Mouse (Mus musculus) liver, adult 2 months (tissue): ENCODE data around the gene Cdh1.

Experiments used
- CTCF ChIP-seq: fragments of 200-500 bp; IDR thresholded peaks from 2 replicates; pipeline ENCODE4 v1.5.1; 2011; ENCODE audit warnings: low read depth, low read length, control low read depth
- POLR2A ChIP-seq: fragments of 200-500 bp; IDR thresholded peaks from 2 replicates; pipeline ENCODE4 v1.6.1; 2011; ENCODE audit warnings: low read length, control low read depth; ENCODE audit not compliant: insufficient read depth; ENCODE audit errors: extremely low read depth

DNA sequence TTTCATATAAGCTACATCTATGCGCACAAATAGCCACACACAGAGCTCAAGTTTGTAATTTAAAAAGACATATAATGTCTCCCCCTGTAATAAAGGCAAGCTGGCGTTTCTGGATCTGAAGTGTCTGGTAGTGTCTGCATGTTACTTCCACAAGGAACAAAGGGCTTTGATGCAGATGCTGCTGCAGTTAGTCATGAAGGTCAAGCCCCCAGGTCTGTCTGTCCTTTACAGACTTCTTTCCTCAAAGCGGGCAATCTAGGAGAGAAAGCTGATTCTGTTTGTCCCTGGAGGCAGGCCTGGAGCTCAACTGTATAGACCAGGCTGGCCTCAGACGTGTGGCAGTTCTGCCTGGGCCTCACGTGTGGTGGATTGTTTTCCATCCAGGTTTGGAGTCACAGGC lies 26.3 kb downstream of the Cdh1 start:
- no peak for TF ChIP-seq CTCF
- no peak for TF ChIP-seq POLR2A
